Mouse (Mus musculus): ENCODE measurements around the gene Ctnna3.

The Ctnna3 gene

GRCm38 (mm10) chr10:64892458-64892857 is 1462.6 kb downstream of the Ctnna3 start:
- DNase-seq (ENCODE audit: low read depth, low spot score): no peak

GRCm38 (mm10) chr10:64898739-64899138 is 1468.8 kb downstream of the Ctnna3 start:
- DNase-seq (ENCODE audit: low read depth, low spot score): no peak

- no peak for DNase-seq (ENCODE audit: low read depth, low spot score)
Measured at GRCm38 (mm10) chr10:64901726-64902125, 1471.8 kb downstream of the Ctnna3 start.

GRCm38 (mm10) chr10:64940975-64941374 is 1511.1 kb downstream of the Ctnna3 start:
- DNase-seq (ENCODE audit: low read depth, low spot score): no peak

- no peak for DNase-seq (ENCODE audit: low read depth, low spot score)
Measured at GRCm38 (mm10) chr10:64958391-64958790, 1528.5 kb downstream of the Ctnna3 start.

- no peak for DNase-seq (ENCODE audit: low read depth, low spot score)
Measured at GRCm38 (mm10) chr10:64992871-64993270, 1563.0 kb downstream of the Ctnna3 start.

- peak; percentile 2 for DNase-seq (ENCODE audit: low read depth, low spot score)
Measured at GRCm38 (mm10) chr10:65013525-65013924, 1583.6 kb downstream of the Ctnna3 start.

- DNase-seq (ENCODE audit: low read depth, low spot score): no peak
Measured at GRCm38 (mm10) chr10:65022667-65023066, 1592.8 kb downstream of the Ctnna3 start.

- peak; percentile 63 for DNase-seq (ENCODE audit: low read depth, low spot score)
Measured at GRCm38 (mm10) chr10:65033516-65033915, 1603.6 kb downstream of the Ctnna3 start.

Data from ZHBTc4 (cell line).